16 mouse cellular contexts compared by ENCODE assay signal in the genomic region with DNA sequence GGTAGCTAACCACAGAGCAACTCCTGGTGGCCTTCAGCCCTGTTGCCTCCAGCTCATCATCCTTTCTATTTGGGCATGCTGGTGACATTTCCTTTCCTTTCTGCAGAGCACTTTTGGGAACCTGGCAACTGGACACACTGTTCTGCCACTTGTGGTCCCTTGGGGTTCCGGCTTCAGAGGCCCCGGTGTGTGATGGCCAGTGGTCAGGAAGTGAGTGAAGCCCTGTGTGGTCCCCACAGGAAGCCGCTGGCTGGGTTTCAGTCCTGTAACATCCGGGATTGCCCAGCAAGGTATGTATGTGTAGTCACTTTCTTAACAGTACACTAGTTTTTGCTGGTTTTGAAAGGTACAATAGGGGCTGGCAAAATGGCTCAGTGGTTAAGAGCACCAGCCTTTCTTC. TPM values are rescaled to one million over a fixed set of nuclear protein-coding genes. Genes with fewer than 3 reads are reported as not detected.
"Had no signal": no experiment of that assay in that cellular context is flagged by ENCODE, and none has a peak within 500 bp of the region (broad histone marks: within the 10 kb centered on the region; RNA-seq: fewer than 3 reads in every experiment).

No protein-coding gene starts in this region.

- H3K4me2 ChIP-seq: midbrain, embryonic 13.5 days; neural tube, embryonic 12.5 days had no signal

- H3K9me3 ChIP-seq: midbrain, embryonic 13.5 days; neural tube, embryonic 12.5 days had no signal

- H3K36me3 ChIP-seq: midbrain, embryonic 13.5 days; neural tube, embryonic 12.5 days had no signal

- DNase-seq: kidney, adult 11 months; kidney, postnatal 10 days; kidney, postnatal 4 days; left cerebral cortex, postnatal 4 days; retina, postnatal 1 day; right cerebral cortex, postnatal 4 days; spleen, adult 18-20 months; thymus, adult 18-20 months; thymus, postnatal 14 days had no signal

- H3K4me1 ChIP-seq: midbrain, embryonic 13.5 days; neural tube, embryonic 12.5 days had no signal

- H3K4me3 ChIP-seq: layer of hippocampus, adult 2 months; midbrain, embryonic 13.5 days; myocyte; neural tube, embryonic 12.5 days had no signal

- H3K27ac ChIP-seq: layer of hippocampus, adult 2 months; liver, embryonic 14.5 days; macrophage; midbrain, embryonic 13.5 days; neural tube, embryonic 12.5 days had no signal

- H3K27me3 ChIP-seq: midbrain, embryonic 13.5 days; neural tube, embryonic 12.5 days had no signal

- ATAC-seq: midbrain, embryonic 13.5 days had no signal

- H3K9ac ChIP-seq: liver, embryonic 14.5 days; midbrain, embryonic 13.5 days; neural tube, embryonic 12.5 days had no signal

RNA-seq across cellular contexts. Expression of a gene that starts 46.3 kb away (rescaled TPM):
- total RNA-seq: neutrophil, adult 5-6 weeks had no signal
